Mouse (Mus musculus): ENCODE data around the gene Boc.
"Not testable (repeated sequence)": the region's sequence is repeated elsewhere in the genome, so short reads cannot be mapped to it uniquely, and the experiment has no call there.

Gene Boc

GRCm38 (mm10) chr16:44487194-44487593 is 71.5 kb downstream of the Boc start:
- DNase-seq: peak; percentile 18 to 33

DNA sequence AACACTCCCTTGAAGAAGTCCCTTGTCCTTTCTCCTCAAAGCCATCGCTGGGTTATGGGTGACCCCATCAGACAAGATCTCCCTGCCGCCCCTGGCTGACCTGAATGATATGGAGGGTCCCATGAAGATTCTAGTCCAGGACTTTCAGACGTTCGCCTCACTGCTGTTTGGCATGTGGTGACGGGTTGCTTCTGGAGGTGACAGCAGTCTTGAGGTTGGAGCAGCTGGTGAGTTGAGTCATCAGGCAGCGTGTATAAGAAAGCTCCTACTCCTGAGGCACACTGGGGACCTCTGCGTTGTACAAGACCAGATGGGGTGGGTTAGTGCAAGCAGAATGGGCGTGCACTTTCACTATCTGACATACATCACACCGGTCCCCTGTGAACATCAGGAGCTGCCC is 72.1 kb downstream of the Boc start:
- DNase-seq: peak in 1 of 2 experiments; percentile 25

DNA sequence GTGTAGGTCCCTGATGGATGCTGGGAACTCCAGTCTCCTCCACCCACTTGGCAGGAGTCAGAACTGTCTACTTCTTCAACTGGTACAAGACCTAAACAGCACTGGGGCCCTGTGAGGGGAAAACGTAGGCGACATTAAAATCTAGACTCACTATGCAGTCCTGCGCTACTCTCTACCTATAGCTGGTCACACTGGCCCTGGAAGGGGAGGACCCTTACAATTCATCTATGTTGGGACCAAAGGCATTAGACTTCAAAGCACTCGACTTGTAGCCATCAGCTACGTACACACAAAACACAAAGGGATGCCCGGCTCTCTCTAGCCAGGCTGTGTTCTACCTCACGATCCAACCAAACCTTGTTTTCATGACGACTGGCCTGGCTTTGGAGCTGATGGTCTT is 73.0 kb downstream of the Boc start:
- peak in 1 of 2 experiments; percentile 25 for DNase-seq

GRCm38 (mm10) chr16:44484831-44485230 is 73.9 kb downstream of the Boc start:
- DNase-seq: peak in 1 of 2 experiments; percentile 22

- peak; percentile 93 to 96 for DNase-seq
These were observed 74.6 kb downstream of the Boc start for GRCm38 (mm10) chr16:44484079-44484478.

GRCm38 (mm10) chr16:44481599-44482593 is 76.8 kb downstream of the Boc start:
- peak in 1 of 2 experiments; percentile 35 for DNase-seq

DNA sequence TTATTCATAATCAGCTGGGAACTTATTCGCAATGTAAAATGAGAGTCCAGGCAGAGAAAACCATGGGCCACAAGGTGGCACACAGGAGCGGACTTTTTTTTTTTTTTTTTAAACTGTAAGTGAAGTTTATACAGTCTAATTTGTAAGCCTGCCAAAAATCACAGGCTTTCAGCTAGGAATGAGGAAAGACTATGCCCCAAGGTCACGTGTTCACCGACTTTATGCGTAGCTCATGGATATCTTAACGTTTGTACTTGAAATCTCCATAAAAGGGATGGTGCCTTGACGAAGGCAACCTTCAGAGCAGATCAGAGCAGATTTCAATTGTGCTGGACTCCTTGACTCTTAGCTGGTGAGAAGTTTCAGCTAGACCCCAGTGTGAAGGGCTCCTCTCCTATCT is 78.1 kb downstream of the Boc start:
- peak in 1 of 2 experiments; percentile 55 for DNase-seq

GRCm38 (mm10) chr16:44479852-44480251 is 78.8 kb downstream of the Boc start:
- peak; percentile 98 to 99 for DNase-seq

- DNase-seq: peak; percentile 60 to 61
These were observed 79.9 kb downstream of the Boc start for GRCm38 (mm10) chr16:44478767-44479166.

DNA sequence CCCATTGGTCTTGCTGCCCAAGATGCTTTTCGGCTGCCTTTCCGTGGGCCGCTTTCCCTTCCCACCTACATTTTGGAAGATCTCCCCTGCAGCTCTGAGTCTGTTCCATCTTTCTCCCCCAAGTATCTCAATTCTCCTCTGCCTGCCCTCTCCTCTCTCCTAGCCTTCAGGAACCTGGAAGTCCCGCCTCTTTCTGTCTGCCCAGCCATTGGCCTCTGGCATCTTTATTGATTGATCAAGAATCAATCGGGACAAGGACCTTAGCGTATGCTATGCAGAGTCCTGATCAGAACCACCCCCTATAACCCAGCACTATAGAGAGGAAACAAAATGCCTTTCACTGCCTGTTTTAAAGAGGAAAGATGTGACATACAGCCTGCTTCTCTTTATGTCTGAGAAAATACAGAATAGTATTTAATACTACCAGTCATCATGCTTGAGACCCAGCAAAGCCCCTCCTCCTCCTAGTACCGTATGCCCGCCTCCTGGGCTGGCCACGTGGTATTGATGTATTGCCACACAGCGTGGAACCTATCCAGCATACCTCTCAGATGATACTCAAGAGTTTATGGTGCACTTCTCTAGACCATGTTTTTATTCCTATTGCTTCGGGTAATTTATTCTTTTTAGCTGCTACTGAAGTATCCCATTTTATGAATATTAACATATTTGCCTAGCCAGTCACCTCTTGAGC is 82.9 kb downstream of the Boc start:
- peak in 1 of 2 experiments; percentile 8 for DNase-seq

DNA sequence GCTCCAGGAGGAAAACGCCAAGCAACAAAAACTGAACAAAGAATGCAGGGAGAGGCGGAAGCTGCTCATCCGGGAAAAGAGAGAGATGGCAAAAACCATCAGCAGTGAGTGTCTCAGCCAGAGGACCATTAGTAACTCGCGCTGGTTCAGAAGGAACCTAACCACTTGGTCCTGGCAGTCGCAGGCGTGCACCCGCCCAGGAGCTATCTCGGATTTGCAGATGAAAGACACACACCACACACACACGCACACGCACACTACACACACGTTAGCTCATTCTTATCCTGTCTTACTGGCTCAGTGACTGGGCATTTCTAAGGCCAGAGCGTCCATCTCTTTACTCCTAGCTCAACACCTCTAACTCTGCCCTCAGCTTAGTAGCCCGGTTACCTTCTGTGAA is 83.4 kb downstream of the Boc start:
- DNase-seq: no peak

DNA sequence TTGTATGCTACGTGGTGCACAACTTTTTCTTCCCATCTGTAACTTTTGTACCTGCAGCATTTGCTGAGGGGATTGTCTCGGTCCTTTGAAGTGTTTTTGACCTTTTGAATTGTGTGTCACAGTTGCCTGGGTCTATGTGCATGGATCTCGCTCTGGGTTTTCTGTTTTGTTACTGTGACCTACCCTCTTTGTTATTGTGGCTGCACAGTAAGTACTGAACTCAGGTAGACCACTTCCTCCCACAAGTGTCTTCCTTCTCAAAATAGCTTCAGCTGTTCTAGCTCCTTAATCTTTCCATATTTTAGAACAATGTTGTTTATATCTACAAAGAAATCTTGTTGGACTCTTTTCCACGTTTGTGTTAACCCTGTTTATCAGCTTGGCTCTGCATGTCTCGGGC is 97.8 kb downstream of the Boc start:
- DNase-seq: no peak

GRCm38 (mm10) chr16:44458826-44459225 is 99.9 kb downstream of the Boc start:
- no peak for DNase-seq

- DNase-seq: no peak
These were observed 100.8 kb downstream of the Boc start for GRCm38 (mm10) chr16:44457858-44458257.

DNA sequence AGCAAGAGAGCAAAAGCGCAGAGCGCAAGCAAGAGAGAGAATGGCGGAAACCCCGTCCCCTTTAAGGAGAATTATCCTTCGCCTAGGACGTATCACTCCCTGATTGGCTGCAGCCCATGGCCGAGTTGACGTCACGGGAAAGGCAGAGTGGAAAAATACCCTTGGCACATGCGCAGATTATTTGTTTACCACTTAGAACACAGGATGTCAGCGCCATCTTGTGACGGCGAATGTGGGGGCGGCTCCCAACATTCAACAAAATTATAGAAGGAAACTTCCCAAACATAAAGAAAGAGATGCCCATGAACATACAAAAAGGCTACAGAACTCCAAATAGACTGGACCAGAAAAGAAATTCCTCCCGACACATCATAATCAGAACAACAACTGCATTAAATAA is 116.8 kb downstream of the Boc start:
- DNase-seq: not testable (repeated sequence)

DNA sequence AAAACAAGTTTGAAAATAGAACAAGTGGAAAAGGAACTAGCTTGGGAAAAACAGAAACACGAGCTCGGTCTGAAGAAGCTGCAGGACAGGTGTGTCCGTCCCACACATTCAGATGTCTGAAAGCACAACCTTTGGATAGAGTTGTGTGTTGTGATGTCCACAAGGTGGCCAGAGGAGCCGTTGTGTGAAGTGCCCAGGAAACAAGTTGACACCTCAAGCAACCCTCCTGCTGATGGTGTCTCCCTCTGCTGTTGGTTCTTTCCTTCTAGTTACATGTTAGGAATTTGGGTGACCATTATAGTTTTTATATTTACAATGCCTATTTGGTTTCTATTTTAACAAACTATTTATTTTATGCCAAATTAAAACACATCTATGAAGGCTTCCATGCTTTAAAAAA is 123.2 kb downstream of the Boc start:
- peak in 1 of 2 experiments; percentile 9 for DNase-seq
